Mouse (Mus musculus) layer of hippocampus, postnatal 14 days (tissue): Measurements from ENCODE around the gene Isx. TPM values are rescaled to one million over a fixed set of nuclear protein-coding genes. Genes with fewer than 3 reads are reported as not detected.

Source experiments
- DNase-seq, 2 experiments: peaks; one replicate each; pipeline ENCODE4 v3.0.0; 2021 to 2022; ENCODE audit warnings: low spot score in 2 of 2, mixed read lengths in 1 of 2
- total RNA-seq, 2 experiments: library from RNA; stranded (reverse); gene quantifications; 2 replicates each; pipeline ENCODE4 v1.2.3; 2021

The Isx gene
- total RNA-seq, 2 experiments from 2014 or later: not detected

DNA sequence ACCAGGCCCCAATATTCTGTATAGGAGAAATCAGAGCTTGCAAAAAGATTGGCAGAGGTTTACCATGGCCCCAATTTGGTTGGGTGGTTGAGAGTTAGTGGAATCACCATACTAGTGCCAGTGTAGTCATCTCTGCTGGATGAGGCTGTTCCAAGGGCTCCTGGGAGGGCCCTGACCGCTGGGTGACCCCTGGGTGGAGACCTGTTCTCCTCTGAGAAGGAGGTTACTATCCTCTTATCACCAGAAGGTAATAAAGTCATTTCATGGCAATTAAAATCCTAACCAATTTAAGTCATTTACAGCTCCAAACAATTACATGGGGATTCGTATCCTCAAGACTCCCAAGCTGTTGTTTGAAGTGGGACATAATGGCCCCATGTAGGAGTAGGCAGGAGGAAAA, 24.3 kb downstream of the Isx start:
- no peak for DNase-seq

- DNase-seq: peak; percentile 36 to 85
These were observed 26.8 kb downstream of the Isx start for GRCm38 (mm10) chr8:74899796-74900195.

DNA sequence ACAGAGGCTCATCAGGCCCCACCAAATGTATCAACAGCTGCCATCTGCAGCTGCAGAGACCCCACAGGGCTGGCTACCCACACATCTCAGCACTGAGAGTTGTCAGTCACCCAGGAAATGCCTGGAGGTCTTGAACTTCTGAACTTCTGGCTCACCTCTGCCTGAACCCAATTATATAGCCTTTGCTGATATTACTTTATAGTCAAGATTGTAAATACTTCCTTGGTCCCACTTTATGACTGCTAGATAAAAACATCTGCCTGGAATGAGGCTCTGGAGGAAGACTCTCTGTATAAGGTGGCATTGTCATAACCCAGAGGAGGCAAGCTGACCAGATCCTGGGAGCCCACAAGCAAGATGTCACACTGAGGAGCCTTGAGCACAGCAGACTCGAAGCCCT, 28.8 kb downstream of the Isx start:
- DNase-seq: no peak

DNA sequence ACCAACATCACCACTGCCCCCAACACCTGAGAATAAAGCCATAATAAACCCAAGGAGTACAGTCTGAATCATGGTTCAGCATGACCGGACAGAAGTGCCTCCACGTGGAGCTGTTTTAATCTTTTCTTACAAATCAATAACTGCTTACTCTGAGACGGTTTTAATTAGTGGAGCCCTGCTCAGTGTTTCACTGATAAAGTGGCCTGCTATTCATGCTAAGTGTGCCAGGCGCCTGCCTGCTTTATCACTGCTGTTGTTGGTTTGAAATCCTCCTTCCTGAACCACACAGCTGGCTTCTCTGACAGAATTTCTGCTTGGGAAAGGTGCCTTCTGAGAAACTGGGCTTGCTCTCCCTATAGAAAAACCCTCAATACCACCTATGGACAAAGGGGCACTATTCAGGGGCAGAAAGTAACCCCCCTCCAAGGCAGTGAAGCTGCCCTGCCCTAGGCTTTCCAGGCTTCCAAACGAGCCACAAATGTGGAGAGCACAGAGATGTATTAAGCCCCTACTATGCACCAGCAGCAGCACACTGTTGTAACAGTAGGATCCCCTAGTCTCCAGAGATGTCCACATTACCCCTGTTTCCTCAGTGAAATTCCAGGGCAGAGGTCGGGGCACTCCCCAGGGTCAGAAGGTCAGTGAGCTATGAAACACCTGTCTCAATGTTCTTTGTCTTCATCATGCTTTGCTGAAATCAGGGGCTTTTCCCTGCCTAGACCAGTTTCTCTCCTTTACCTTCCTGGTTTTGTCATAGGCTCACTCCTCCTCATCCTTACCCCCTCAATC, 30.3 kb downstream of the Isx start:
- no peak for DNase-seq

DNA sequence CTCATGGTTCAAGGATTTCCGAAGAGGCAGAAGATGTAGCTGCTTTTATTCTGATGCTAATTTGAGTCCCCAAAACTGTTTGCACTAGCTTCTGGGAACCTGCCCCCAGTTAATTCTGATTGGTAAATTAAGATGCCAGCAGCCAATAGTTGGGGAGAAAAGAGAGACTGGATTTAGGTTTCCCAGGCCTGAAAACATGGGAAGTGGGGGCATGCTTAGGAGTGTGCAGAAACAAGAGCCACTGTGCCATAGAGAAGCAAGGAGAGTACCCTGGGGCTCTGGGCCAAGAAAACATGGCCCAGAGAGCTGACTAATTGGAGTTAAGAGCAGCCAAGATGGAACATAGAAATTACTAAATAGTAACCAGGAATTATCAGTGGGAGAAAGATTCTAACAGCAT, 33.4 kb downstream of the Isx start:
- DNase-seq: no peak

- DNase-seq: no peak
These were observed 37.7 kb downstream of the Isx start for GRCm38 (mm10) chr8:74910708-74911107.

DNA sequence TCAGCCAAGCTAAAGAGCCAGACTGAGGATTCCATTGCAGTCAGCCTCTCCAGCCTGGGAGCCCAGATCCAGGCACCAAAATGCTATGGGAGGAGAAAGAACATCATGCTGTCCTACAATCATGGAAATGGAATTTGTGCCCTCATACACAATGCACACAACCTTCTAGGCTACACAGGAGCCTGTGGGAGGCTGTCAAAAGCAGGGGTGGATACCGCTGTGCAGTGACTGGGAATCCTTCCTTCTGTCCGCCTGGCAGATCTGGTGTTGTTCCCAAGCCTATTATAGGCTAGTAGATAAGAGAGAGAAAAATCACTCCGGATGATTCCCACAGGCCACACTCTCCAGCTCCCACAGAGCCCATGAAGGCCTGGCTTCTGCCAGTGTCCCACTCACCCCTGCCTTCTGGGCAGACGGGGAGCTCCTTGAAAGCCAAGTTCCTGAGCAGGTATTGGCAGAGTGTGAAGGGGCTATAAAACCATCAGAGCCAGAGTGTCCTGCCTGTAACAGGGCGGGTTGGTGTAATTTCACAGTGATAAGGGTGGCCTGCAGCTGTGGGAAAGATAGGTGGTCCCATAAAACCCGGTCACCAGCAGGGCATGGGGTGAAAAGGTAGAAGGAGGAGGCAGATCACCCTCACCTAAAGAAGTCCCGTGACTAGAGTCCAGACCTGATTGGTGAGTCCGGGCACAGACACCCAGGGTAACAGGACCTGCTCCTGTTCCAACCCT, 47.9 kb downstream of the Isx start:
- peak; percentile 16 to 44 for DNase-seq

- DNase-seq: peak; percentile 45 to 68
These were observed 49.0 kb downstream of the Isx start for GRCm38 (mm10) chr8:74921882-74922518.

DNA sequence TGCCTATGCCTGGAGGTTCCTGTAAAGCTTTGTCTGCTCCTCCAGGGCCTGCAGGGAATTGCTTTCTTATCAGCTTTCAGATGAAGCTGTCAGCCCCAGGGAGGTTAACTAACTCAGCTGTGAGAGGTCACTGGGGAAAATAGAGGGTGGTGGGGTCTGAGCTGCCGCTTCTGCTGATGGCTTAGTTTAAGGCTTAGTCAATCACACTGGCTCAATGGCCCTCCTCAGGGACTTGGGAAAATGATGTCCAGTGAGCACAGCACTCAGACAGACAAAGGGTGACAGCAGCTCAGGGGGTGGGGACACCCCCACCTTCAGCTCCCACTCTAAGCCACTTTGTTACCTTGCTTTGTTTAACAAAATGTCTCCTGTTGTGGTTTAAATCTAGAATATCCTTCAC, 55.0 kb downstream of the Isx start:
- no peak for DNase-seq

- peak; percentile 23 to 30 for DNase-seq
These were observed 57.8 kb downstream of the Isx start for GRCm38 (mm10) chr8:74930731-74931130.

DNA sequence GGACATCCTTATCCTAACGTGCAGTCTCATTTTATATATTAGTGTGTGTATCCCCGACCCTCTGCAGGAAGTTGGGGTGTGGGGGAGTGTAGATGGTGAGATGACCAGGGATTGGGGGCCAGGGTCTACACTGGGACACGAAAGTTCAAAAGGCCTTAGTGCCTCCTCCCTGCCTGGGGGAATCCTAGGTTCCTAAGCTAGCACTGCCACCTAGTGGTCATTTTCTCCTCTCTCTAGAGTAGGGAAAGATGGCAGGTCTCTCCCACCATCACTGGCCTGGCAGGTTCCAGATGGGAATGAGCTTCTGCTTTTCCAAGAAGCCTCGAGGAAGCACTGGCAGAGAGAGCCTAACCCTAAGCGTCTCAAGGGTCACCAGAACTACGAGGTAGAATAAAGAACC, 62.3 kb downstream of the Isx start:
- peak; percentile 29 to 69 for DNase-seq

DNA sequence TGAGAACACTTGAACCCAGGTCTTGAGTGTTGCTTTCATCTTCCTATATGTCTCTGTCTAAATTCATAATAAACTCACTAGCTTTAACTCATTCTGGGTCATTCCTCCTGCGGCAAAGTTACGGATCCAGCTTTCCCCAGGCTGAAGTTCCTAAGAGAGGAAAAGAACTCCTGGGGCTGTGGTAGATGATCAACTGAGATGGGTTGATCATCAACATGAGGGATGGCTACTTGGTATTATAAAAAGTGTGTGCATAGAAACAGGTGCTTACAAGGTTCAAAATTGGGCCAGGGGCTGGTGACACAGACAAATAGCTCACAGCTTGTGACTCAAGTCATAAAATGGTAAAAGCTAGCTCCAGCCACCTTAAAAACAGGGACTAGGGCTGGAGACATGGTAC, 63.7 kb downstream of the Isx start:
- no peak for DNase-seq

DNA sequence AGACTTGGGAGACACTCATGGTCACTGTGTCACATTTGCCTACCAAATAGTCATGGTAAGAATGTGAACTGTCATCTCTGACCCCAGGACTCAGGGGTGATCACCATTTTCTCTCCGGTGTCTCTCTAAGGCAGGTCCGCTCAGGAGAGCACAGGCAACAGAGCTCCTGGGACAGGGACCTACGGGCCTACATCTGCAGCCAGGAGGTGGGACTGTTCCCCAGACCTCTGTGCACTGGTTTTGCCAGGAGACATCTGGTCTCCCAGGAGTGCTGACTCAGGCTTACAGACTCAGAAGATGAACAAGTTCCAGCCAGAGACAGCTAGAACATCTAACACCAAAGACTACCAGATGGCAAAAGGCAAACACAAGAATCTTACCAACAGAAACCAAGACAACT, 69.1 kb downstream of the Isx start:
- DNase-seq: no peak

Other genes starting within 250 kb of the Isx start
- 10 to 100 TPM; 26.4 to 27.9 TPM for gene Hmgxb4, start 120.2 kb downstream of the Isx start, total RNA-seq
- gene Tom1, start 160.5 kb downstream of the Isx start, total RNA-seq: 10 to 100 TPM; 33.3 to 35.6 TPM
- gene Hmox1, start 220.4 kb downstream of the Isx start, total RNA-seq: 1 to 10 TPM; 5.0 to 6.0 TPM
- gene Mcm5, start 236.4 kb downstream of the Isx start, total RNA-seq: 1 to 10 TPM; 7.2 to 7.6 TPM